Comparison of ENCODE assay signal across 9 mouse cellular contexts in genomic region chr12:85475920-85476828, GRCm38 (mm10). TPM values are rescaled to one million over a fixed set of nuclear protein-coding genes. Genes with fewer than 3 reads are reported as not detected.
DNase-seq lines count a peak whose midpoint lies in the region; ATAC-seq lines count a peak whose summit lies in the region.
"Had no signal": no experiment of that assay in that cellular context is flagged by ENCODE, and none has a peak within 500 bp of the region (broad histone marks: within the 10 kb centered on the region; RNA-seq: fewer than 3 reads in every experiment).

No protein-coding gene starts in this region.

- H3K4me1 ChIP-seq in kidney, embryonic 16.5 days (ENCODE audit: insufficient read depth, low read length) = peaks cover 31% of the 10 kb centered on the region
- H3K4me1 ChIP-seq in embryonic facial prominence, embryonic 10.5 days = peaks cover 67% of the 10 kb centered on the region
- H3K4me1 ChIP-seq in hindbrain, embryonic 12.5 days = peaks cover 38% of the 10 kb centered on the region
- H3K4me1 ChIP-seq in midbrain, embryonic 13.5 days (replicated peaks) = peaks cover 46% of the 10 kb centered on the region

- H3K36me3 ChIP-seq in kidney, embryonic 16.5 days (ENCODE audit: insufficient read depth, low read length) = no peaks in the 10 kb centered on the region
- H3K36me3 ChIP-seq in embryonic facial prominence, embryonic 10.5 days (replicated peaks) = no peaks in the 10 kb centered on the region
- H3K36me3 ChIP-seq in hindbrain, embryonic 12.5 days = no peaks in the 10 kb centered on the region
- no peaks in the 10 kb centered on the region for H3K36me3 ChIP-seq in midbrain, embryonic 13.5 days

- 43% methylated on average over 23 of the region's 23 CpGs for WGBS in kidney, embryonic 16.5 days
- WGBS in embryonic facial prominence, embryonic 10.5 days = 30% methylated on average over 23 of the region's 23 CpGs
- WGBS in hindbrain, embryonic 12.5 days = 35% methylated on average over 23 of the region's 23 CpGs
- 35% methylated on average over 23 of the region's 23 CpGs for WGBS in midbrain, embryonic 13.5 days

- ATAC-seq in kidney, embryonic 16.5 days (ENCODE audit: low FRiP score, low TSS enrichment) = no peak
- no peak for ATAC-seq in hindbrain, embryonic 12.5 days (ENCODE audit: low FRiP score)
- no peak for ATAC-seq in midbrain, embryonic 13.5 days

- no peak overlapping the region for H3K4me2 ChIP-seq in kidney, embryonic 16.5 days (replicated peaks; ENCODE audit: low read depth, low read length)
- H3K4me2 ChIP-seq in hindbrain, embryonic 12.5 days (replicated peaks) = peak overlapping the region; percentile 100
- peak overlapping the region; percentile 100; the same call in 1 of the 2 replicates for H3K4me2 ChIP-seq in midbrain, embryonic 13.5 days (replicated peaks)

- H3K27ac ChIP-seq in kidney, embryonic 16.5 days (ENCODE audit: low read length) = no peak overlapping the region
- H3K27ac ChIP-seq in embryonic facial prominence, embryonic 10.5 days (replicated peaks) = no peak overlapping the region
- H3K27ac ChIP-seq in hindbrain, embryonic 12.5 days = no peak overlapping the region
- no peak overlapping the region for H3K27ac ChIP-seq in midbrain, embryonic 13.5 days

- peaks cover 19% of the 10 kb centered on the region for H3K27me3 ChIP-seq in kidney, embryonic 16.5 days (ENCODE audit: insufficient read depth, low read length)
- peaks cover 68% of the 10 kb centered on the region for H3K27me3 ChIP-seq in embryonic facial prominence, embryonic 10.5 days (replicated peaks; ENCODE audit: low read depth, poor library complexity, severe bottlenecking)
- peaks cover 37% of the 10 kb centered on the region for H3K27me3 ChIP-seq in hindbrain, embryonic 12.5 days
- H3K27me3 ChIP-seq in midbrain, embryonic 13.5 days = peaks cover 43% of the 10 kb centered on the region

- no peaks in the 10 kb centered on the region for H3K9me3 ChIP-seq in kidney, embryonic 16.5 days (ENCODE audit: low read length)
- H3K9me3 ChIP-seq in embryonic facial prominence, embryonic 10.5 days = no peaks in the 10 kb centered on the region
- no peaks in the 10 kb centered on the region for H3K9me3 ChIP-seq in hindbrain, embryonic 12.5 days (replicated peaks)
- no peaks in the 10 kb centered on the region for H3K9me3 ChIP-seq in midbrain, embryonic 13.5 days

- H3K4me3 ChIP-seq in kidney, embryonic 16.5 days (ENCODE audit: low read length) = no peak overlapping the region
- H3K4me3 ChIP-seq in embryonic facial prominence, embryonic 10.5 days = peak overlapping the region; percentile 71; the same call in 1 of the 2 replicates
- no peak overlapping the region for H3K4me3 ChIP-seq in hindbrain, embryonic 12.5 days
- H3K4me3 ChIP-seq in midbrain, embryonic 13.5 days (replicated peaks) = no peak overlapping the region

- no peak for DNase-seq in kidney, adult 8-10 months
- DNase-seq in embryonic facial prominence, embryonic 10.5 days (ENCODE audit: low spot score) = no peak
- no peak for DNase-seq in natural killer cell, adult 2 months (ENCODE audit: low spot score in 2 of 2)
- DNase-seq in layer of hippocampus, adult 9-11 months = no peak
- DNase-seq in left cerebral cortex, adult 18-20 months (ENCODE audit: low spot score in 2 of 2) = no peak
- DNase-seq: gastrocnemius, postnatal 14 days had no signal

- H3K9ac ChIP-seq in kidney, embryonic 16.5 days (replicated peaks; ENCODE audit: low read length) = 0 out of 2 replicates have a peak overlapping the region, but pooled peaks have one; percentile 3
- H3K9ac ChIP-seq in hindbrain, embryonic 12.5 days = no peak overlapping the region
- no peak overlapping the region for H3K9ac ChIP-seq in midbrain, embryonic 13.5 days (replicated peaks)

RNA-seq across cellular contexts. Expression of gene Fos, which starts 2.5 kb away (rescaled TPM):
- 2.7 and 3.5 TPM in 2 replicates for polyA plus RNA-seq in kidney, embryonic 16.5 days (2015; fragmentation: Nextera tagmentation; extraction: Ambion mirVana)
- polyA plus RNA-seq in embryonic facial prominence, embryonic 10.5 days (2016; fragmentation: Nextera tagmentation; extraction: Ambion mirVana) = 1.4 and 1.8 TPM in 2 replicates
- polyA plus RNA-seq in hindbrain, embryonic 12.5 days (2016; fragmentation: Nextera tagmentation; extraction: Ambion mirVana) = 2.4 and 2.7 TPM in 2 replicates
- 0.82 and 0.90 TPM in 2 replicates for polyA plus RNA-seq in midbrain, embryonic 13.5 days (2015; fragmentation: Nextera tagmentation; extraction: Ambion mirVana)
- total RNA-seq in left cerebral cortex, adult 18-20 months (2021) = 10 to 100 TPM; 65.4 to 77.2 TPM
